25 mouse cellular contexts compared by ENCODE assay signal in genomic region chr7:98369762-98370369, GRCm38 (mm10). TPM values are rescaled to one million over a fixed set of nuclear protein-coding genes. Genes with fewer than 3 reads are reported as not detected.
"Had no signal": no experiment of that assay in that cellular context is flagged by ENCODE, and none has a peak within 500 bp of the region (broad histone marks: within the 10 kb centered on the region; RNA-seq: fewer than 3 reads in every experiment).

No protein-coding gene starts in this region.

- DNase-seq: gastrocnemius, postnatal 10 days; gastrocnemius, postnatal 25 days; heart, adult 18-20 months; heart, postnatal 10 days; heart, postnatal 4 days; kidney, adult 18-20 months; kidney, adult 8-10 months; kidney, postnatal 10 days; kidney, postnatal 25 days; layer of hippocampus, adult 9-11 months; layer of hippocampus, postnatal 36 days; left cerebral cortex, postnatal 4 days; liver; liver, embryonic 13.5 days; liver, postnatal 0 days had no signal

- H3K4me1 ChIP-seq: hindbrain, embryonic 12.5 days; intestine, embryonic 15.5 days; liver, embryonic 13.5 days; liver, embryonic 15.5 days had no signal

- H3K36me3 ChIP-seq: heart, embryonic 10.5 days; heart, embryonic 12.5 days; hindbrain, embryonic 10.5 days; hindbrain, embryonic 12.5 days; intestine, embryonic 15.5 days; limb, embryonic 12.5 days; liver, embryonic 13.5 days; liver, embryonic 15.5 days had no signal

- H3K9me3 ChIP-seq: heart, embryonic 10.5 days; heart, embryonic 12.5 days; hindbrain, embryonic 10.5 days; hindbrain, embryonic 12.5 days; intestine, embryonic 15.5 days; limb, embryonic 12.5 days; liver, embryonic 13.5 days; liver, embryonic 15.5 days had no signal

- H3K4me3 ChIP-seq: heart, embryonic 10.5 days; heart, embryonic 12.5 days; hindbrain, embryonic 10.5 days; hindbrain, embryonic 12.5 days; intestine, embryonic 15.5 days; limb, embryonic 12.5 days; liver, embryonic 13.5 days; liver, embryonic 15.5 days had no signal

- H3K27ac ChIP-seq: heart, embryonic 10.5 days; hindbrain, embryonic 10.5 days; hindbrain, embryonic 12.5 days; hindbrain, embryonic 14.5 days; intestine, embryonic 15.5 days; limb, embryonic 12.5 days; liver, embryonic 13.5 days; liver, embryonic 15.5 days had no signal

- H3K9ac ChIP-seq: heart, embryonic 12.5 days; hindbrain, embryonic 12.5 days; hindbrain, embryonic 14.5 days; intestine, embryonic 15.5 days; limb, embryonic 12.5 days; liver, embryonic 13.5 days; liver, embryonic 15.5 days; liver, postnatal 0 days had no signal

- H3K27me3 ChIP-seq: heart, embryonic 12.5 days; intestine, embryonic 15.5 days; limb, embryonic 12.5 days had no signal

RNA-seq across cellular contexts. Expression of gene Tsku, which starts 8.7 kb away (rescaled TPM):
- total RNA-seq: granulocyte monocyte progenitor cell, adult 5-6 weeks had no signal
- polyA plus RNA-seq: inflammation-experienced regulatory T-cells, adult 6 months had no signal
